Mouse (Mus musculus) heart, postnatal 14 days (tissue): ENCODE data around the gene Trh. TPM values are rescaled to one million over a fixed set of nuclear protein-coding genes. Genes with fewer than 3 reads are reported as not detected.
A peak's percentile ranks its signal among the peaks of the same experiment; 100 is the strongest.

Experiments
- DNase-seq, 2 experiments: peaks; one replicate each; pipeline ENCODE4 v3.0.0; 2021 to 2022
- intact Hi-C: fragments of 180-260 bp; cut with DNase I; formaldehyde crosslinking; loops from one replicate; pipeline ENCODE4 v1.15.1; 2025
- long read RNA-seq, 2 experiments: library from polyadenylated mRNA; stranded (forward); transcript quantifications; one replicate each; pipeline ENCODE4 v2.0.0; 2021
- total RNA-seq, 2 experiments: library from RNA; stranded (reverse); gene quantifications; 2 replicates each; pipeline ENCODE4 v1.2.3; 2021

The Trh gene
- total RNA-seq, result not detected
- long read RNA-seq, experiment 1, result 0 reads
- long read RNA-seq, experiment 2, result 0 reads

GRCm38 (mm10) chr6:92244591-92244990, at the start of gene Trh:
Trh (minus strand) TSS chr6:92244650.
- DNase-seq, result no peak
- intact Hi-C loops, result no loop called here

GRCm38 (mm10) chr6:92290826-92291225, 46.4 kb upstream of the Trh start:
- intact Hi-C loops, result no loop called here
- DNase-seq, result no peak

- no peak for DNase-seq
- intact Hi-C loops, result loop anchor here (1.0 to 5.0 kb wide), 5 partner anchors 135 to 456 kb away; no protein-coding TSS in a partner anchor
Observed at GRCm38 (mm10) chr6:92286889-92287288, 42.4 kb upstream of the Trh start.

GRCm38 (mm10) chr6:92286258-92286888, 41.9 kb upstream of the Trh start:
- DNase-seq, result peak; percentile 68 to 81
- intact Hi-C loops, result loop anchor here (1.0 to 5.0 kb wide), 5 partner anchors 136 to 456 kb away; no protein-coding TSS in a partner anchor

- intact Hi-C loops, result loop anchor here (5.0 kb wide), 2 partner anchors 137 to 197 kb away; no protein-coding TSS in a partner anchor
- no peak for DNase-seq
Observed at GRCm38 (mm10) chr6:92285559-92285958, 41.1 kb upstream of the Trh start.

- intact Hi-C loops, result no loop called here
- no peak for DNase-seq
Observed at GRCm38 (mm10) chr6:92277179-92277578, 32.7 kb upstream of the Trh start.

- intact Hi-C loops, result no loop called here
- DNase-seq, result no peak
Observed at GRCm38 (mm10) chr6:92273652-92274322, 29.3 kb upstream of the Trh start.

- DNase-seq, result no peak
- intact Hi-C loops, result no loop called here
Observed at GRCm38 (mm10) chr6:92272601-92273000, 28.2 kb upstream of the Trh start.

GRCm38 (mm10) chr6:92269019-92269418, 24.6 kb upstream of the Trh start:
- peak; percentile 63 to 75 for DNase-seq
- intact Hi-C loops, result loop anchor here (1.0 to 5.0 kb wide), 4 partner anchors 50 to 492 kb away; partner anchors contain the start of gene 4930590J08Rik

GRCm38 (mm10) chr6:92268001-92268400, 23.6 kb upstream of the Trh start:
- intact Hi-C loops, result loop anchor here (5.0 kb wide), 3 partner anchors 201 to 491 kb away; partner anchors contain the start of gene 4930590J08Rik
- no peak for DNase-seq

- intact Hi-C loops, result no loop called here
- DNase-seq, result no peak
Observed at GRCm38 (mm10) chr6:92261162-92261843, 16.9 kb upstream of the Trh start.

- intact Hi-C loops, result no loop called here
- no peak for DNase-seq
Observed at GRCm38 (mm10) chr6:92255346-92255745, 10.9 kb upstream of the Trh start.

GRCm38 (mm10) chr6:92253253-92253870, 8.9 kb upstream of the Trh start:
- no peak for DNase-seq

GRCm38 (mm10) chr6:92247215-92247919, 2.9 kb upstream of the Trh start:
- no peak for DNase-seq
- intact Hi-C loops, result no loop called here

More at GRCm38 (mm10) chr6:92253253-92253870, 8.9 kb upstream of the Trh start:
- intact Hi-C loops, result no loop called here

GRCm38 (mm10) chr6:92246335-92246734, 1.9 kb upstream of the Trh start:
- intact Hi-C loops, result no loop called here

GRCm38 (mm10) chr6:92241178-92241906, 3.1 kb downstream of the Trh start:
- peak; percentile 31 to 56 for DNase-seq
- intact Hi-C loops, result no loop called here

More at GRCm38 (mm10) chr6:92246335-92246734, 1.9 kb upstream of the Trh start:
- no peak for DNase-seq

- intact Hi-C loops, result no loop called here
- no peak for DNase-seq
Observed at GRCm38 (mm10) chr6:92235036-92235435, 9.4 kb downstream of the Trh start.

- DNase-seq, result no peak
- intact Hi-C loops, result no loop called here
Observed at GRCm38 (mm10) chr6:92231762-92232161, 12.7 kb downstream of the Trh start.

GRCm38 (mm10) chr6:92231356-92231755, 13.1 kb downstream of the Trh start:
- intact Hi-C loops, result no loop called here
- no peak for DNase-seq
